Mouse (Mus musculus) thymus, postnatal 10 days (tissue): ENCODE data around the gene Ccdc148.

ENCODE experiments used
- DNase-seq, 2 experiments: peaks; one replicate each; pipeline ENCODE4 v3.0.0; 2021; ENCODE audit warnings: low spot score in 2 of 2

Gene Ccdc148

GRCm38 (mm10) chr2:59049686-59050085, 110.8 kb downstream of the Ccdc148 start:
- no peak for DNase-seq

GRCm38 (mm10) chr2:59048775-59049451, 111.6 kb downstream of the Ccdc148 start:
- no peak for DNase-seq

- no peak for DNase-seq
Measured at GRCm38 (mm10) chr2:59043313-59044032, 117.0 kb downstream of the Ccdc148 start.

GRCm38 (mm10) chr2:59042616-59043015, 117.9 kb downstream of the Ccdc148 start:
- DNase-seq = no peak

- DNase-seq = no peak
Measured at GRCm38 (mm10) chr2:59036433-59036832, 124.0 kb downstream of the Ccdc148 start.

GRCm38 (mm10) chr2:59035206-59035605, 125.3 kb downstream of the Ccdc148 start:
- no peak for DNase-seq

GRCm38 (mm10) chr2:59034281-59034680, 126.2 kb downstream of the Ccdc148 start:
- no peak for DNase-seq

DNA sequence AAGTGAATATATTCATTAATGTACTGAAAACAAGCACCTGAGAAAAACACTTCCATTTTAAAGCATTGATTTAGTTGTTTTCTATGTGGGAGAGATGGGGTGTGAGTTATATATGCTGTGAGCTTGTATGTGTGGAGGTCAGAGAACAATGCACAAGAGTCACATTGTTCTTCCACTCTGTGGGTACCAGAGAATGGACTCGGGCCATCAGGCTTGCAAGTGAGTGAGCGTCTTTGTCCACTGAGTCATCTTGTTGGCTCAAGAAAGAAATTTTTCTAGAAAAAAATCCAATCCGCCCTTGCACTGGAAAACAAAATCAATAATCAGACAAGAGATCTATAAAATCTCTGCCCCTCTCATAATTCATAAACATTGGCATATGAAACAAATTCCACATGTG, 135.9 kb downstream of the Ccdc148 start:
- DNase-seq = no peak

DNA sequence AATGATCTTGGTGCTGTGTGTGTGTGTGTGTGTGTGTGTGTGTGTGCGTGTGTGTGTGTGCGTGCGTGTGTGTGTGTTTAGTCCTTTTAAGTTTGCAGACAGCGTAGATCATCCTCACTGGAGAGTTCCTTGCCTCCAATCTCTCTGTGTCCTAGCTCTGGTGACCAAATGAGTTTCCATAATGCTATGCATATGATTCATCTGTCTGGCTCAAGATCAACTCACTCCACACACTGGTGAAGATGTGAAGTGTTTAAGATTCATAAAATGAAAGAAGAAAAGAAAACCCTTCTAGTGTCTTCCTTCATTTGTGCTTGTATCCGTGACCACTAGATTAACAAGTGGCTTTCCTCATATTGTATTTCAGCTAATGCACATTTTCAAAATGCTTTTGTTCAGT, 153.1 kb downstream of the Ccdc148 start:
- no peak for DNase-seq

GRCm38 (mm10) chr2:59006567-59007340, 153.7 kb downstream of the Ccdc148 start:
- no peak for DNase-seq

- no peak for DNase-seq
Measured at GRCm38 (mm10) chr2:58997151-58997550, 163.3 kb downstream of the Ccdc148 start.

DNA sequence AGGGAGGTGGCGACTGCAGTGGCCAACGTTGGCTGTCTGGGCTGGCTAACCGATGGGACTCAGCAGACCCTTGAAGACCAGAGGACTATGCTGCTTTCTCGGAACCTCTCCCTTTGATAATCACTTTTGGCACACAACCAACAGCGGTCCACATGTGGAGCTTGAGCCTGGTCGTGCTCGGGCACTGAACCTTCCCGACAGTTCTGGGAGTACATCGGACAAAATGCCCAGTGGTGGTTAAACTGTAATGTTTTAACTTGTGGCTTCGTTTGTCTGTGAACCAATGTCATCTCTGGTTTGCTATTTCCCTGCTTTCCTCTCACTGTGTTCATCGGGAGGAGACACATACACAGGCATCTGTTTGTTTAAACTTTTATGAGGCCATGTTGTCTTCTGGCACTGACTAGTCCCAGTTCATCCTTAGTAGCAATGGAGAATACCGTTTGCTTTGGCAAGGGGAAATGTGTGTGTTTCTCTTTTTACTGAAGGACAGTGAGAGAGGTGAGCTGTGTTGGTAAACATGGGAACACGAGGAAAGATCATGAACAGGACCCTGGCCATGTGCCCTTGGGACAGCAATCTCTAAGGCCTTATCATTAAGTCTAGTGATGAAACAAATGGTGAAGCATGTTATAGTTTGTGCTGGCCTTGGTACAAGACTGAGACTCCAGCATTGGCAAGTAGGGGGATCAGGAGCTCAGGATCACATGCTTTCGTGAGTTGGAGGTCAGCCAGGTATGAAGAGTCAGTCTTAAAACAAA, 167.9 kb downstream of the Ccdc148 start:
- no peak for DNase-seq

DNA sequence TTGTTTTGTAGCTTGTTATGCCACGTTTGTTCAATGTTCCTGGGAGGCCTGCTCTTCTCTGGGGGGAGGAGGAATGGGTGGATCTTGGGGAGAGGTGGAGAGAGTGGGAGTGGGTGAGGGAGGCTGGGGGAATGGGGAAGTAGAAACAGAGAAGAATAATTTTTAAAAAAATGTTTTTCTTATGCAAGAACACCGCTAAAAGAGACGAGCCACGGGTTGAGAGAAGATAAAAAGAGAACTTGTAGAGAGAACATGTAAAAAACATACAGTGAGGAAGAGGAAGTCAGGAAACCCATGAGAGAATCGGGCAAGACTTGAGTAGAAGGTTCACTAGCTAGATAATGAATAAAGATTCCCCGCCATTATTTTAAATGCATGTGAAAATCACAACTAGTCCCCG, 182.4 kb downstream of the Ccdc148 start:
- DNase-seq = no peak

GRCm38 (mm10) chr2:58971507-58972275, 188.8 kb downstream of the Ccdc148 start:
- no peak for DNase-seq

DNA sequence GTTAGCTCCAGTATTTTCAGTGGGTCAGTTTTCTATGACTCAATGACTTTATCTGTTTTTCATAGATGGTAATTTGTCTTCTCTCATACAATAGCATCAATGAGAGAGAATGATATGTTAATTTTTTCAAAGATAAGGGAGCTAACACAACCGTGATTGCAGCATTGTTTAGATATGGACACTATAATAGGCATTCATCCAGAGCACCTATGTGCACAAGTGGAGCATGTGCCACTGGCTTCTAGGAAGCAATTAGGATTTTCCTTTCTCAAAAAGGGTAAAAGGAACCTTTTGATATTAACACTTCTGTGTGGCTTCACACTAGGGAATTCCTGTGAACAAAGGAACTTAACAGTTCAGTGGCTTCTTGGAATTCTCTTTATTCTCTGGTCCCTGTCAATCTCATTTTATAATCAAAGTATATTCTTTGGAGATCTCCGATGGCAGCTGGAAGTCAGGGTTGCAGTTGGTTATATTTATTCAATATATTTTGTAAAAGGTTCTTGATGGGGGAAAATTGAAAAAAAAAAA, 203.6 kb downstream of the Ccdc148 start:
- no peak for DNase-seq

DNA sequence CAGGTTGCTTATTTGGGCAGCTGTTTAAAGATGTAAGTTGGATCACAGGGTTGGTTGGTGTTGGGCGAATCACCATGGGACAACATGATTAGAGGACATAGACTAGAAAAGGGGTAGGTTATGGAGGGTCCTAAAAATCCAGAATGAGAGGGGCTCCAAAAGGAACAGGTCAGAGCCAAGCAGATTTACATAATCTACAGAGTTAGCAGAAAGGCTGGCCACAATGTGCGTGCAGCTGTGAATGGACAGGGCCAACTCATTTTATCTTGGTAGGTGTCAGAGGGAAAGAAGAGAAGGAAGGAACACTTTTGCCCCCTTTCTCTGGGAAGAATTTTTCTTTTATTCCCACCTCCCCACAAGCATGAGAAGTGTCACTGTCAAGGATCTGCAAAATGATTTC, 204.1 kb downstream of the Ccdc148 start:
- DNase-seq = no peak

DNA sequence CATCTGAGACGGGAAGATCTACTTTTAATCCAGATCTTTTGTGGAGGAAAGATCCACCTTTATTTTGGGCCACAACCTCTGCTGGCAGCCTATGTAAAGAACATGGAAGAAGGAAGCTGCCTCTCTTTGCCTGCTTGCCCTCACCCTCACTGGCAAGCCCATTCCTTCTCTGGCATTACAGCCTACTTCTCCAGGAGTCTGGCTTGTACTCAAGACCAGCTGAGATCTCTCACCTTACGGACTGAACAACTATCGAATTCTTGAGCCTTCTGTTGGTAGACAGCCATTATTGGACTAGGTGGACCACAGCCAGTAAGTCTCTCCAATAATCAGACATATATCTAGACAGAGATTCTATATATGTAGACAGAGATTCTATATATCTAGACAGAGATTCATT, 208.4 kb downstream of the Ccdc148 start:
- no peak for DNase-seq

DNA sequence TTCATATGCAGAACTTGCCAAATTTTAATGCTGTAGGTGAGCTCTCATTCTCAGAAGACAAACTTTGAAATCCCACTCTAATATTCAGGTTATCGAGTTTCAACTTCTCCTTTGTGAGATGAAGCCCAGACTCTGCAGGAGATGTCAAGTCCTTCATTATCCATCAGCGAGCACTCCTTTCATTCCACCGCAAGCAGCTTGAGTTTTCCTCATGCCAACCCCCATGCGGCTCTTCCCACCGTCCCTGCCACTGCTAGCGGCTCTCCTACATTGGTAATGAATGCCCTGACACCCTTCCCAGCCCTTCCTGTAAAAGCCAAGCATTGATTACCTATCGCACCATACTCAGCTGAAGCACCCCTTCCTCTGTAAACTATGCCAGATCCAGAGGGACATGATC, 211.7 kb downstream of the Ccdc148 start:
- no peak for DNase-seq

DNA sequence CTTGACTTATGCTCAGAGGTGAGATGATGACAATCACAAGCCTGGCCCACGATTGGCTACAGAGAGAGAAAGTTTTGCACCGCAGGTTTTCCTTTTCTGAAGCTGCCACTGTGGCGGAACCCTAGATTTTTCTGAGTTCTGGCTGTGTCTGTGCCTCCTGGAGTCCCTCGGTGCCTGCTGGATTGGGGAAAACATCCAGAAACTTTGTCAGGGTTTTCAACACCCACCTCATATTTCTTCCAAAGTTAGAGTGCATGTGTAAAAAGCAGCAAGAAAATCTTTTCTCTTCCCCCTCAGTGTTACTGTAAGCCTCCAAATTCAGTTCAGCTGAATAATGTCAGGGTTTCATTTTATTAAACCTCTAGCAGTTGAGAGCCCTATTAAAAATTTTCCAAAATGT, 219.1 kb downstream of the Ccdc148 start:
- DNase-seq = no peak

DNA sequence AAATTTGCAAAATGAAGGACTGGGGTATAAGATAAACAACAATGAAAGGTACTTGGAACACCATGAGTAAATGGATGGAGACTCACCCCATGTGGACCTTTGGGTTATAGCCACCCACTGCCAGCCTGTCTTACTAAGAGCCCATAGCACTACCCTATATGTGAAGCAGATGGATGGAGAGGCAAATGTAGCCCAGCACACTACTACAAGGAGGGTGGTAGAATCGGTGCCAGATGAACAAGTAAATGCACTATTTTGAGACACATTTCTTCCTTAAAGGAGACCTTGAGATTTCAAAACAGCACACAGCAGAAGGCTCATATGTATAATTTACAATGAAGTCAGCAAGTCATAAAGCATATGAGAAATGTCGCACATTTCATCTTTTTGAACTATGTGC, 234.9 kb downstream of the Ccdc148 start:
- no peak for DNase-seq

- no peak for DNase-seq
Measured at GRCm38 (mm10) chr2:58918351-58918750, 242.1 kb downstream of the Ccdc148 start.
